Mouse (Mus musculus) layer of hippocampus, postnatal 10 days (tissue): ENCODE results near the gene Mob3b. TPM values are rescaled to one million over a fixed set of nuclear protein-coding genes. Genes with fewer than 3 reads are reported as not detected.

Experiments used
- DNase-seq, 2 experiments: peaks; one replicate each; pipeline ENCODE4 v3.0.0; 2021; ENCODE audit warnings: low spot score in 2 of 2
- total RNA-seq, 2 experiments: library from RNA; stranded (reverse); gene quantifications; 2 replicates each; pipeline ENCODE4 v1.2.3; 2021

Gene Mob3b
- total RNA-seq, 2 experiments from 2014 or later, result 4.4 to 6.1 TPM

DNA sequence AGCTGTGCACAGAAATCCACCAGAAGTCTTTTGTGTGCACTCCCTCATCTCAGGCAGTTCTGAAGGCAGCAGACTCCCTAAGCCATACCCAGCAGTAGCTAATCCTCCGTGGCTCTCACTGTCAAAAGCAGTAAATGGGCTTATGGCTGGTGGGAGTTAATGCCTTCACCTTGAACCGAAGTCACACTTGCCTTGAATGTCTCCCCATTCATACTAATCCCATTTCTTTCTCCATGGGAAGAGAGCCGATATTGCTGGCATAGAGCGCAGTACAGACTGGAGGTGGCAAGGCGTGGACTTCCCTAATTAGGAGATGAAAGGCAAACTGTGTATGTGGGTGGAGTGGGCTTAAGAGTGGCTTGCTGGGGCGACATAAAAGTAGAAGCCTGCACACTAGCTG lies 41.4 kb downstream of the Mob3b start:
- DNase-seq, result no peak

DNA sequence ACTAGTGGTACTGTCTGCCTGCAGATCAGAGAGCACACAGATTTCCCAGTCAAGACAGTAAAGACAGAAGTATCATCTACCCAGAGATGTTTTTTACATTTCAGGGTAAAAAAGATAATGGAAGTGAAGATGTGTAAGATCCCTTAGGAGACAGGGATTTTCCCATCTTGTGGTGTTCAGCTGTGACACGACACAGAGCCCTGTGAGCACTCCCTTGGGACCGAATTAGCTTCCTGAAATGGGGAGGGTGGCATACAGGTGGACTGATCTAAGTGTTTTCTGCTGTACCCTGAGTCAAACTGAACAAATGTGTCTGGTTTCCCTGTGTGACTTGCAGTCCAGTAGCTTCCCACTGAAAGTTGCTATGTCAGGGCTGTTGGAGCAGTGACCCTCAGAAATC lies 42.3 kb downstream of the Mob3b start:
- DNase-seq, result no peak

DNA sequence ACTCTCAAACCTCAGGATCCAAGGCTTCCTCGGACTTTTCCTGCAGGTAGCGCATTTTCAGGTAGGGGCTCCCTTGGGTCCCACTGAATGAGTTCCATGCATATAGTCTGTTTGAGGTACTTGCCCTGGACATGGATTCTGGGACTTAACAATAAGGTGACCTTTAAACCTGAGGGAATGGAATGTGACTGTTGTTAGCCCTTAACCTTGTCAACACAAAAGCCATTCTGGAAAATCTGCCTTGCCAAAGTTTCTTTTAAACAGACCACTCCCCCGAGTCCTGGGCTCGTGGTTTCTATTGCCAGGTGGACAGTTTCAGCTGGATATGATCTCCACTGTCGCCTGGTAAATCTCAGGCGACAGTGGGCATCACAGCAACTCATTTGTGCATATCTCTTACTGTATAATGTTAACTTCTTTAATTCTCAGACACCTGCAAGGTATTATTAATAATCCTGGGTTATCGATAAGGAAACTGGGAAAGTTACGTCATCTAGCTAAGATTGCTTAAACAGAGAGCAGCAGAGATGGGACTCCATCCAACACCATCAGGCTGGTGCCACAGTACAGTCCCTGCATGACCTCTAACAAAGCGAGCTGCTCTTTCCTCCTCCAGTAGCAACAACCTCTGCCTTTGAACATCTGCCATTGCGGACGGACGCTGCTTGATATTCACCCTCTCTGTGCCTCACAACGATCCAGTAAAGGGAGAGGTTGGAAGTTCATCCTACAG lies 43.6 kb downstream of the Mob3b start:
- no peak for DNase-seq

DNA sequence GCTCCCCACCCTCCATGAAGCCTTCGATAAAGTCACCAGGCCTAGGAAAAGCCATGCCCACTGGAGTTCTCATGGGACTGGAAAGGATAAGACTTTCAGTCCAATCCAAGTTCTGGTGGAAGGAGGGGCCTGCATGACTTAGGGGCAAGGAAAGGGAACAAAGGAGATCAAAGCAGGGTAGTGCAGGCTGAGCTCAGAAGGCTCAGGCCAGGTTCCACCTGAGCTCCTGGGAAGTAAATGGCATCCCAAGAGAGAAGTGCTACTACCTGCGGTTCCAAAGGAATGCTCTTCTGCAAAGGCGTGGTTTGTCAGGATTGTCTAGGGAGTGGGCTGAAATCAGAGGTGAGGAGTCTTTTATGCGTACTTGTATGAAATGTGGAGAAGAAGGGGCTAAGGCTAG lies 44.8 kb downstream of the Mob3b start:
- DNase-seq, result no peak

DNA sequence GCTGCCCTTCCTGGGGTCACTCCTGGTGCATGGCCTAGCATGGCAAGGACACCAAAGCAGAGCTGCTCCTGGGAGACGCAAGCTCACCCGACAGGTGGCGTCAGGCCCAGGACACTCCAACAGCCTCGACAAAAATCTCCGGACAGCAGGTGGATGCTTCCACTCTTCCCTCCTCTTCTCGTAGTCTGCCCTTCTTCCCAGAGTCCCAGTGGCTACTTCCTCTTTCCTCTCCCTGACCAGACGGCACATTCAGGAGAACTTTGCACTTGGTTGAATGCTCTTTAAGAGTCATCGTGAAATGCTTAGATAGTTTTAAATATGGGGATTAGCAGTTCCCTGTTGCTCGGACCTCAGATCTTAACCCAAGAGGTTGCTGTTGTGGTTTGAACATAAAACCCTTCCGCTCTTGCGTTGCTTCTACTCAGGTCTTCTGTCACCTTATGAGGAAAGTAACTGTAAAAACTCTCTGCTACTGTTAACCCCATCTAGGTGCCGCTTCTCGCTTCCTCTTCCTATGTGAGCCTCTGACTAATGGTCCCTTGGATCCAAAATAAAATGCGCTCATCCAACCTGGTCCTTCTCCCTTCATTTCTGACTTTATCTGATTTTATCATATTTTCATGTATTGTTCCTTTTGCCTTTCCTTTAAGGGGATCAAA lies 52.0 kb downstream of the Mob3b start:
- DNase-seq, result no peak

DNA sequence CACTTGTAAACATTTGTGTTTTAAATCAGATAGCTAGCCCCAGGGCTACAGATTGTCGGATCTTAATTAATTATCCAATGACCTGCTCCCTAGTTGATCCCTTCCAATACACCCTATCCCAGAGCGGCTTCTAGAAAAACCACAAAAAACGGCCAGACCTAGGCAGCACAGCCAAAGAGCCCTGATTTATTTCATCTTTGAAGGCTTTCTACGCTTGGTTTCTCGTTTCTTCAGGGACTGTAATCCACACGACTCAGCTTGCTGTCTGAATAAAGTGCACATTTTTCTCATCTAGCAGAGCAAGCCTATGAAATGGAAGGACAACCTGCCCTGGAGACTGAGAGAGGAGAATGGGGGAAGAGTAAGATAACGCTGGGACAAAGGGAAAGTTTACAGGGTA lies 56.1 kb downstream of the Mob3b start:
- DNase-seq, result no peak

DNA sequence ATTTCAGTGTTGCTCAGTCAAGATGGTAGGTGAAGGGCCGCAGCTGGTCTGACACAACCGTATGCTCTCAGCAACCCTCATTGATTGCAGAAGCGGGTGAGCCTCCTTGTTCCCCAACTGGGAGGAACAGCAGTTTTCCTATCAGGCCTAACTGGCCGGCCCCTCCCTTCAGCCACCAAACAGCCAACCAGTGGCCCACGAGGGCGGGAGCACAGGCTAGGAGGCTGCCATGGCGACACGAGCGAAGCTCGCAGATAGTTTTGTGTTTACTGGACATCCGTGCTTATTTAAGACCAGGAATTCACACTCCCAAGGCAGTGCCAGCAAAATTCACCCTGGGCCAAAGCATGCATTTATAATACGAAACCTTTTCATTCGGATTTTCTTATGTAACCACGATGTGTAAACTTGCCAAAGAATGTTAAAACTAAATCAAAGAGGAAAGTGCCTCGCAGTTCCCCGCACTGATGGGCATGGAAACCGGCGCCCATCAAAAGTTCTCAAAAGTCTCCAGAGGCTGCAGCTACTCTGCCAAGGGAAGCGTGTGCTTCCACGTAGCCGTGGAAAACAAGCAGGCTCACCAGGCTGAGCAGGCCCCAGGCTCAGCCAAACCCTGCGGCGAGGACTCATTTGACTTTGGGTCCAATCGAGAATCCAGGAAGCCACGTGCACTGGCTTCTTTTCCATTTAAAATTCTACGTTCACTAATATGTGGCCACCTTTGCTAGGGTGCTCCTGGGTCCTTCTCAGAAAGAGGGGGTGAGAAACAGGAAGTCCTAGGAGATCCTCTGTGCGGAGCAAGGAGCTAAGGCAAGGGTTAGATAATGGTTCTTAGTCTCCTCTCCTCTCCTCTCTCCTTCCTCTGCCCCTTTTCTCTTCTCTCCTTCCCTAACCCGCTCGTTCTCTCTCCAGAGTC lies 57.2 kb downstream of the Mob3b start:
- peak; percentile 68 to 75 for DNase-seq

DNA sequence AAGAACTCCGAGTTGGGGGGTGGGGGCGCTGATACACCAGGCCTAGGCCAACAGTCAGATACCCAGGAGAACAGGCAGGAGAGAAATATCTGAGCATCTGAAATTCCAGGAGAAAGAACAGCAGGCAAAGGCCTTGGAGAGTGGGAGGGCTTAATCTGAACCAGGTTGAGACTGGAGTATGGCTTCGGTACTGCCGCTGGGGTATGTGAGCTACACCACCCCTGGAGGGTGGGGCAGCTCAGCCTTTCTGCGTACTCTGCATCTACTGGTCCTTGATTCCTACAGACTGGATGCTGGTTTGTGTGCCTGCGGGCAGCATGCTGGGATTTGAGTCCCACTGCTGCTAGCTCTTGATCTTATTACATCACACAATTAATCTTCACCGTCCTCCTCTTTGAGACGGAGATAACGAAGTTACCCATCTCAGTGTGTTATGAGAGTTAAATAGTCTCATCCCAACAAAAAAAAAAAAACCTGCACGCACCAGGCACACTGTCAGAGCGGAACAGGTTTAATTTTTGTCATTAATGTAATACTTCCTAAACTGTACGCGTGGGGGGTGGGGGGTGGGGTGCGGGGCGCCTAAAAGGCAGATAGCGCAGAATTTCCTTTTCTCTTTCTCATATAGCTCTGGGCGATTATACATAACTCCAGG lies 57.9 kb downstream of the Mob3b start:
- DNase-seq, result peak in 1 of 2 experiments; percentile 25

DNA sequence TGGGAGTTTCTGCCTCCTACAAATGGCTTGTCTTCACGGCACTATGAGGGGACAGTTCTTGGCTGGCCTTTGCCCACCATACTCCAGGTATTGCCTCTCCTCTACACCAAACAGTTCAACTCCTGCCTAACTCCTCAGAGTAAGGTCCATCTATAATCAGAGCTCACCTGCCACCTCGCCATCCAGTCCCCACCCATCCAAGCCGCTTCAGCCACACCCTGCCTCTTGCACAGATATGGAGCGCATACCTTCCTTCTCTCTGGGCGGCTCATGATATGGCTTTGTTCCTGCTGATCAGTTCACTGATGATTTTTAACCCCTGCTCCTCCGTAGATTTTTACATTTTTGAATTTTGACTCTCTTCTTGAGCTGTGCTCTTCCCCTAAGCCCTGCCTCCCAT lies 58.7 kb downstream of the Mob3b start:
- no peak for DNase-seq

DNA sequence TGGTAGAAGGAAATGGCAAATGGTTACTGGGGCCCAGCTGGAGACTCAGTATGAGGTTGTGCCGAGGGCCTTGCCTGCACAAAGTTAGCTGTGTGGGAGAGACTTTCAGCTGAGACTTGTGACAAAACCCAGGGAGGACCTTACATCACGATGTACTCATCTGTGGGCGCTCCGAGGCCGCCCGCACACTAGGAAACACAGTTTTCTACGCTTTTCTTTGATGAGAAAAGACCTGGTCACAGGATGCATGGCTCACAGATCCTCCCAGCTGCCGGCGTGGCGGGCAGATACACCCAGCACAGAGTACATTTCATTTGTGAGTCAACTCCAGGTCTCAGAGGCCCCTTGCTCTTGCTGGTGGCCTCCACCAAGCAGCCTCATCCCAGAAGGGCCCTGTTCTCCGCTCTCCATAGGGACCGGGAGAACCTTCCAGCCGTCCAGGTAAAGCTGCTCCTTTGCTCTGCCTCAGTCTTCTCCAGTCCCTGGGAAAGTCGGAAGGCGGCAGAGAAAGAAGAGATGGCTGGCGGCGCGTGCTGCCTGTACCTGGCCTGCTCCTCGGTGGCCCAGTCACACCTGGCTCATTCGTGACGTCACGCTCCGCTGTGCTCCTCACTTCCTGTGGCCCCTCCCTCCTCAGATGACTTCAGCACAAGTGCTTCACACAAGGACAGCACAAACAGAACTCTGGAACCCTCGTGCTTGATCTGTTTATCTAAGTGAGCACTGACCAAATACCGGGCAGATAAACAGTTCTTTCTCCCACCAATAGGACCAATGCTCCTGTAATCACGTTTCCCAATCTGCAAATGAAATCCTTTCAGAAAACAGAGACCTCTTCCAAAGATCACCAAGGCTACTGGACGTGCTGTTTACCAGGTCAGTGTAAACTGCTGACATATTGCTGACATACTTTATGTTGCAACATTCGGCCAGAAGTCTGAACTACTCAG lies 60.8 kb downstream of the Mob3b start:
- no peak for DNase-seq

DNA sequence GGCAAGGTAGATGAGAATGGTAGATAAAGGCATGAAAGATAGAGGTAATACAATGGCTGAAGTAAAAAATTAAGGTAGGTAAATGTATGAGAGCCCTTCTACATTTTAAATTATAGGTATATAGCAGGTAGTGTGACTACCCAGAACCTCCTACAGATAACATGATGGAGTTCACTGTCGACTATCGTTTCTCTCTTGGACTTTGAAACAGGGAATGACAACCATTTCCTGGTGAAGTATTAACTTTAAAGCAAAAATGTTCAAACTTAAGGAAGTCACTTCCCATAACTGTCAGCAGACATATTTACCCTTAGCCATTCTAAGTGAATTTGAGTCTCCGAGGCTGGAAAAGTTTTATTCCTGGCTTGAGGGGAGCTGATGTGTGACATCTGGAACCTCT lies 64.8 kb downstream of the Mob3b start:
- DNase-seq, result no peak

DNA sequence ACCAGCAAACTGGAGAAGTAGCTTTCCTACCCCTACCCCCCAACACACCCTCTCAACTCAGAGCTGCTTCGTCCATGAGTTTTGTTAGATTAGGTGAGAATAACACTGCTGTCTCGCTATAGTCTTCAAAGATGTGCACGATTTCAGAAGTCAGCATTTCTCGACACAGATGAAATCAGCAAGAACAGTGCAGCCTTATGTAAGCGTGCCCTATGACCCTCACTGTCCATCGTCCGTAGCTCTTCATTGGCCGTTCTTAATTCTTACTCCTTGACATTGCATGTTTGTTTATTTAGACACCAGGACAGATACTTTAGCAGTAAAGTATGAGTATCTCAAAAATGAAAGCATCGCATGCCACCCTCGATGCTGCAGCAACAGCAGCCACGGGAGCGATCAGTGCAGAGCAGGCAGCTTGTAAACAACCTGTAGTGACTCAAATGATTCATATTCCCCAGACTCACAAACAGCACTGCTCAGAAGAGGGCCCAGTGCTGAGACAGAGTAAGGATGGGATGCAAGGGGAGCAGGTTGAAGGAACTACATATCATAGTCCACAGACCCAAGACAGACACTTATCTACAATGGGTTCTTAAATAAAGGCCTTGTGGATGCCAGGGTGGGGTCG lies 66.0 kb downstream of the Mob3b start:
- no peak for DNase-seq

DNA sequence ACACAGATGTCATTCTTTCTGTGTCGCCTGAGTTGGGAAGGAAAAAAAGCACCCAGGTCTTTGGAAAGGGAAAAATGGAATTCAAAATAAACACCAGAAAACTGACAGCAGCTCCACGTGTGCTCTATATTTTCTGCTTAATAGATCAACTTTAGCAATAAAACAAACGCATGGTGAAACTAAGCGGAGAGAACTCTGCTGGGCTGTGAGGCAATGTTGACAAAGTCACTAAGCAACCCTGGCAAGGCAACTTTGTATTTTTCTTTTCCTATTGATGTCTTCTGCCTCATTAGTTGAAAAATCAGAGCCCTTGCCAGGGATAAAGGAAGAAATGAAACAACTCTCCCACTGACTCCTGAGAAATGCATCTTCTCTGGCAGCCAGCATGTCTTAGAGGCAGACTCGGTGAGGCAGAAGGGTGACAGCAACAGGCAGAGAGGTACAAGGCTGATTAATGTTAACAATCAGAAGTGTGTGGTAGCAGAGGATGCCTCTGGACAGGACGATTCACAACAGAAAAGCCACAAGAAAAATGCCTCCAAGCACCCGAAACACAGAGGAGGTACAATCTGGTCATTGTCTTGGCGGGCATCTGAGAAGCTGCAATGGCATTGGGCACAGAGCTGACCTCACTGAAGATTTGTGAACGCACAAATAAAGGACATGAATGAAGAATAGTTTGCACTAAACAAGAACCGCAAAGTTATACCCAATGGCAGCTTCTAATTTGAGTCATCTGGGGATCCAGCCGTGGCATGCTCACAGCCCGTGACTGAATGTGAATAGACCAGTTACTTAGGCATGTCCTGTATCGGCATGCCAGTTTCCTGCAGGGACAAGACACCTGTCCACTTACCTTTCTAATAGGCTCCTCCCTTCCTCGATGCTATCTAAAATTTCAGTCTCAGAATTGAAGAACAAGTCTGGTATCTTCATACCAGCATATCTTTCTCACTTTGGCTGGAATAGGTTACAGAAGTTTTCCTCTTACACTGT lies 67.7 kb downstream of the Mob3b start:
- DNase-seq, result peak in 1 of 2 experiments; percentile 10

DNA sequence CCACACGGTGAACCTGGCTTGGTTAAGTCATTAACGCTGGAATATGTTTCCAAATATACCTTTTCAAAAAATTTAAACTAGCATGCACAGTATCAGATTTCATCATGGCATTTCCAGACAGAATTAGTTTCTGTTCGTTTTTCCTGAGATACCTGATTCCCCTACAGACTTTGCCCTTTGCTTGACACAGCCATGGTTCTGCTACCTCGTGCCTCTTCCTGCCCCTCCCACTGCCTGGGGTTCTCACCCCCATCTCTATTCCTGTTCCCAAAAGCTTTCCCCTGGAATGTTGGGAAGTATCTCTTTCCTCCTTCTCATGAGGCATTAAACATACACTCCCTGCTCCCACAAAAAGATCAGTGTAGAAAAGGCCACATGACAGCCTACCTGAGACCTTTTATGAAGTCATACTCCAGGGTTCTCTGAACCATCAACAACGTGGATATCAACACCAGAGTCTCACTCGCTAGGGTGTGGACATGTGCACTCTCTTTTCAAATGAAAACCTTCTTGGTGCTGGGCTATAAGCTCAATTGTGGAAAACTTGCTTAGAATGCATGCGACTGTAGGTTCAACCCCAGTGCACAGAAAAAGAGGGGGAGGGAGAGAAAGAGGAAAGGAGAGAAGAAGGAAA lies 71.1 kb downstream of the Mob3b start:
- no peak for DNase-seq

DNA sequence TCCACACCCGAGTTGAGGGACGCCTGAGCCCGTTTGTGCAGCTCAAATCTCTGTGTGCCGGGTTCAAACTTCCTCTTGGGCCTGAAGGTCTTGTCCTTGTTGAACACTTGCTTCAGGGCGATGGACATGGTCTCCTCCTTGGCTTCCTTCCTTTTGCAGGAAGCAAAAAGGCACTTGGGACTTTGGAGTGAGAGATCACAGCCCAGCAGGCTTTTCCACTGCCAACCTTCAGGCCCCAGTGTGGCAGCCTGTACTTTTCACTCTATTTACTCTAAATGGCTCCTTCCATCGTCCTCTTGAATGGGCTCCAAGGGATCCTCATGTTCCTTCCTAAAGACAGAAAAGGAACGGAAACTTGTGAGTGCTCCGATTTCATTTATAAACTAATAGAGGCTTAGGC lies 73.2 kb downstream of the Mob3b start:
- DNase-seq, result no peak

DNA sequence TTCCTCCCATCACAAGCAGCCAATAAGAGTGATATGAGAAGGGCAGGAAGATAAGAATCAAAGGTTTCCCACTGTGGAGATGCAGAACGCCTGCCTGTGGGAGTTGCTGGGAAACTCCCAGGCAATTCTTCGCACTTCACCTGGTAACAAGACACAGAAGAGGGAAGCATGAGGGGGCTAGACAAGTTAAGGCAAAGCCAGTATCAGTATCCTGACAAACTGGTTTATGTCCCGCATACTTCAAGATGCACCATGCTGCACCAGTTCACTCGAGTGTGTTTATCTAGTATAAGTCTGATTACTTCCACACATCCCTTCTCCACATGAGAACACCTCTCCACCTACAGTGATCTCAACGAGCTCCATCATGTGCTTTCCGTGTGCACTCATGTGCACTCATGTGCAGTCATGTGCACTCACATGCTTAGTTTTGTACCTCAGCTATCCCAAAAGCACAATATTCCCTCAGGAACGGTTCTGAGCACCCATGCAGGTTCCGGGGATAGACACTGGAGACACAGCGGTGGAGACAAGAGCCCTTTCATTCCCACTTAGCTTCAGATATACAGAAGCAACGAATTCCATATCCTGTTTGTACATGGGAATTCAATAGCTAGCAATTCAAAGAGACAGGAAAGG lies 74.7 kb downstream of the Mob3b start:
- no peak for DNase-seq

DNA sequence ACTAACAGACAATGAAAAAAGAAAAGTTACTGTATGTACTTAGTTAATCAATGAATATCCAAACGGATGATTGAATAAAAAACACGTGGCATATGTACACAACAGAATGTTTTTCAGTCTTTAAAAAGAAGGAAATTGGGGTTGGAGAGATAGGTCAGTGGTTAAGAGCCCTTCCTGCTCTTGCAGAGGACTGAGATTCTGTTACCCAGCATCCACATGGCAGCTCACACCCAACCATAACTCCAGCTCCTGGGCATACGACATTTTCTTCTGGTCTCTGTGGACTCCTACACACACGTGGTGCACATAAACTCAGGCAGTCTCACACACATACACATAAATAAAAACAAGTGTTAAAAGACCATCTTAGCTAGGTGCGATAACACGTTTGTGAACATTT lies 77.0 kb downstream of the Mob3b start:
- no peak for DNase-seq

DNA sequence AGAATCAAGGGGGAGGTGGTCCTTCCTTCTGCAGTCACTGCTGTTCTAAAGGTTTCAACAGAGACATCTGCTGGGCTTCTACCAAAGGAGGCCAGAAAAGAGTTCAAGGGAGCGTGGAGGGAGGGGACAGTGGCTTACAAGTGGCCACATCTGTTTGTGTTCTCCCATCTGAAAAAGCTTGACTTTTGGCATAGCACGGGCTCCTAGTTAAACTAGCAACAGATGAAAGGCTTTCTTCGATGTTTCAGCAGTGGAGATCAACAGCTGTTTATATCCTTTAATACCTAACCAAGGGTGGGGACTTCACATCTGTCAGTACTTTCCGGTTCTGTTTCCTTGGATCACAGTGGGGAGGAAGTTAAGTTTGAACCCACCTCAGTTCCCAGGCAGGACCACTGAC lies 88.5 kb downstream of the Mob3b start:
- DNase-seq, result no peak
